Mouse (Mus musculus) Muller cell, postnatal 12 days (primary cell): ENCODE data around the gene Gm21970.

ENCODE experiments used
- DNase-seq: peaks from one replicate; pipeline ENCODE4 v3.0.0-alpha.2; 2015; ENCODE audit errors: inconsistent ontology term

The Gm21970 gene

GRCm38 (mm10) chr16:91372577-91373472 lies 18.7 kb upstream of the Gm21970 start, which contains the start of gene Ifnar2:
Ifnar2 (plus strand) TSS chr16:91372783.
- DNase-seq: peak; percentile 91

- DNase-seq: no peak
Observed at GRCm38 (mm10) chr16:91373473-91374252, 17.9 kb upstream of the Gm21970 start.

- no peak for DNase-seq
Observed at GRCm38 (mm10) chr16:91374253-91374634, 17.3 kb upstream of the Gm21970 start.

- no peak for DNase-seq
Observed at GRCm38 (mm10) chr16:91376701-91377100, 14.8 kb upstream of the Gm21970 start.

GRCm38 (mm10) chr16:91378431-91378986 lies 13.0 kb upstream of the Gm21970 start:
- DNase-seq: no peak

- DNase-seq: peak; percentile 40
Observed at GRCm38 (mm10) chr16:91378991-91379390, 12.5 kb upstream of the Gm21970 start.

GRCm38 (mm10) chr16:91379412-91379811 lies 12.1 kb upstream of the Gm21970 start:
- peak; percentile 26 for DNase-seq

GRCm38 (mm10) chr16:91380151-91380550 lies 11.4 kb upstream of the Gm21970 start:
- DNase-seq: no peak

GRCm38 (mm10) chr16:91381606-91382005 lies 9.9 kb upstream of the Gm21970 start:
- DNase-seq: no peak

GRCm38 (mm10) chr16:91382261-91382790 lies 9.2 kb upstream of the Gm21970 start:
- no peak for DNase-seq

GRCm38 (mm10) chr16:91384221-91384620 lies 7.3 kb upstream of the Gm21970 start:
- no peak for DNase-seq

- peak; percentile 34 for DNase-seq
Observed at GRCm38 (mm10) chr16:91385621-91386020, 5.9 kb upstream of the Gm21970 start.

- DNase-seq: no peak
Observed at GRCm38 (mm10) chr16:91386419-91387120, 5.0 kb upstream of the Gm21970 start.

GRCm38 (mm10) chr16:91387121-91387486 lies 4.4 kb upstream of the Gm21970 start:
- DNase-seq: no peak

GRCm38 (mm10) chr16:91390100-91390499 lies 1.4 kb upstream of the Gm21970 start:
- DNase-seq: no peak

GRCm38 (mm10) chr16:91394826-91395410 lies 3.4 kb downstream of the Gm21970 start:
- no peak for DNase-seq

- no peak for DNase-seq
Observed at GRCm38 (mm10) chr16:91395633-91396392, 4.3 kb downstream of the Gm21970 start.

- DNase-seq: no peak
Observed at GRCm38 (mm10) chr16:91396844-91397537, 5.5 kb downstream of the Gm21970 start.

GRCm38 (mm10) chr16:91398030-91398429 lies 6.5 kb downstream of the Gm21970 start:
- DNase-seq: no peak

- DNase-seq: no peak
Observed at GRCm38 (mm10) chr16:91398944-91399343, 7.4 kb downstream of the Gm21970 start.
